Mouse (Mus musculus) bone marrow macrophage, adult 2 months (primary cell): ENCODE data around the gene Fam160a1. TPM values are rescaled to one million over a fixed set of nuclear protein-coding genes. Genes with fewer than 3 reads are reported as not detected.

Source experiments
- H3K27ac ChIP-seq: 2 replicates; pipeline ENCODE4 v1.5.1; 2012; ENCODE audit warnings: low read depth, low read length; ENCODE audit not compliant: insufficient read depth
- H3K4me1 ChIP-seq: 2 replicates; pipeline ENCODE4 v1.6.1; 2012; ENCODE audit warnings: low read length; ENCODE audit not compliant: control insufficient read depth, insufficient read depth
- H3K4me3 ChIP-seq: 2 replicates; pipeline ENCODE4 v1.5.1; 2012; ENCODE audit warnings: mild to moderate bottlenecking, low read length, moderate library complexity; ENCODE audit not compliant: insufficient read depth
- CTCF ChIP-seq: IDR thresholded peaks from 2 replicates; pipeline ENCODE4 v1.5.1; 2012; ENCODE audit warnings: low read depth, mild to moderate bottlenecking, low read length, moderate library complexity
- POLR2A ChIP-seq: IDR thresholded peaks from 2 replicates; pipeline ENCODE4 v1.6.1; 2012; ENCODE audit warnings: mild to moderate bottlenecking, low read depth, low read length, borderline replicate concordance
- polyA plus RNA-seq: library from polyadenylated mRNA; stranded (reverse); fragments of >200 nt; gene quantifications from 2 replicates; pipeline ENCODE4 v1.2.4, GENCODE M21; 2012; ENCODE audit not compliant: missing spikeins, insufficient read depth, insufficient read length

The Fam160a1 gene
- polyA plus RNA-seq, 1 experiment = not detected

DNA sequence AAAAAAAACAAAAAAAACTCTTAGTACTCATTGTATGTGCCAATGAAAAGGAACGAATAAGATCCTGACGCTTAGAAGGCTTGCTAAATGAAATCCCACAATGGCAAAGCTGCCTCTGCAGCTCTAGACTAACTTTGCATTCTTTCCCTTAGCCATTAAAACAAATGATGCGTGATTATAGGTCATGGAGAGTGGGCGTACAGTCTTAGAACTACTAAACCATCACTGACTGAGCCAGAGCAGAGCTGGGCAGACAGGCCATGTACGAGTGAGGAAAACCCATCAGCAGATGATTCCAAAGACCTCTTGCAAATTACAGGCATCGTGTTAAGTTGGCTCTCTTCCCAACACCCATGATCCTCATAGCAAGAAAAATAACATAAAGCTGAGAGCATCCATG lies 10.7 kb upstream of the Fam160a1 start:
- TF ChIP-seq POLR2A (no peak), CTCF (no peak)
- Histone ChIP-seq H3K27ac (no peak overlapping the region), H3K4me3 (no peak overlapping the region), H3K4me1 (no peaks in the 10 kb centered on the region)

DNA sequence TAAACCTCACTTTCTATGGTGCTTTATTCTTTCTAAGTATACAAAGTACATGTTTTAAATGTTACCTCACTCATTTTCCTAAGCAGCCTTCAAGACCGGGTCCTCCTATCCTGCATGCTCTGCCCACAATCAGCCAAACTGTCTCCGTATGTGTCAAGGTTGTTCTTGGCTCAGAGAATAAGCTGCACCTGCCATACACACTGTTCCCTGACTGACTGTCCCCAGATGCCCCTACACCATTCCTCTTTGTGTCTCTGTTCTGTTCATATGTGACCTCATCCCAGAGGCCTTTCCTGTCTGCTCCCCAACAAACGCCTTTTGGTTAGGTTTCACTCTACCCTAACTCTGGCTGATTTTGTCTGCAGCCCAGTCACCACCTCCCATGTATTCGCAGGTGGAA lies 10.2 kb upstream of the Fam160a1 start:
- H3K27ac ChIP-seq = no peak overlapping the region
- TF ChIP-seq CTCF = no peak
- no peak for TF ChIP-seq POLR2A
- no peaks in the 10 kb centered on the region for H3K4me1 ChIP-seq
- no peak overlapping the region for H3K4me3 ChIP-seq

DNA sequence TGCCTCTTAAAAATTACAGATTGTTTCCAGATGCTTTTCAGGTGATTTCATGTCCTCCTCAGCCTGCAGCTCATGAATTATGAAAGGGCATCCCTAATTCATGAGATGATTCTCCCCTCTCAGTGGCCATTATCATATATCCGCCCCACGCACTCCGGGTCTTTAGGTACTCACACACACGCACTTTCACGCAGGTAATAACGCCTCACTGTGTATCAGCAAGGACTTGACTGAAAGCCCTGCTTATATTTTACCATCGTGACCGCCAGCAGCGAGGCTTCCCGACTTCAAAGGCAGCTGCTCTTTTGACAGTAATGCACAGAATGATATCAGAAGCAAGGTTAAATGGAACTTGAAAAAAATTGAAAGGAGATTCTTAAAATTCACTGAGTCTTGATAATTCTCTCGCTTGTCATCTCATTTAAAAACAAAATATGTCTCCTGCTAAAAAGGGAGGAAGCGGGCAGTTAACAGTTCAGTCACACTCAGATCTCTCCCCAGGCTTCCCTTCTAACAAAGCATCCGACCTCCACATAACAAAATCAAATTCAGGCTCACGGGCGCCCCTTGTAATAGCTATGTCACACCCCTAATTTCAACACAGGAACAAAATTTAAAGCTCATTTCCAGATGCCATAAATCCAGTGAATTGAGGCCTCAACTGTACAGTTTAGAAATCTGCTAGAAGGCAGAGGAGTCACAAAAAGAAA lies 3.9 kb upstream of the Fam160a1 start:
- H3K27ac ChIP-seq = no peak overlapping the region
- no peaks in the 10 kb centered on the region for H3K4me1 ChIP-seq
- H3K4me3 ChIP-seq = no peak overlapping the region
- no peak for TF ChIP-seq POLR2A
- TF ChIP-seq CTCF = no peak

DNA sequence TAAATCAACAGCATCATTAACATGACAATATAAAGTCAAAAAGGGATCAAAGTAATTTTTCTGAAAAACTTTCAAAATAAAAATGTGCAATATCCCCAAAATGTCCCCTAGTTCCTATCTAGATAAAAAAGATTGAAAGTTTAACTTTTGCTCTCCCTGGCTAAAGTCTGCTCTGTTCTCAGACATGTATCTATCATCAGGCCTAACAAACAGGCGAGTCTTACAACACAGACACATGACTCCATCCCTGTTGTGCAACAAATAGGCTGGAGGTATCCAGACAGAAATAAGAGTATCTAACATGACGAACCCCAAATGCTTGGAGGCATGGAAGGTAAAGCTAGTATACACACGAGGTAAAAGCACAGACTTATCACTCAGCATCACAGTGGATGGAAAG lies 2.2 kb upstream of the Fam160a1 start:
- Histone ChIP-seq H3K4me3 (no peak overlapping the region), H3K27ac (no peak overlapping the region), H3K4me1 (no peaks in the 10 kb centered on the region)
- TF ChIP-seq CTCF (no peak), POLR2A (no peak)

DNA sequence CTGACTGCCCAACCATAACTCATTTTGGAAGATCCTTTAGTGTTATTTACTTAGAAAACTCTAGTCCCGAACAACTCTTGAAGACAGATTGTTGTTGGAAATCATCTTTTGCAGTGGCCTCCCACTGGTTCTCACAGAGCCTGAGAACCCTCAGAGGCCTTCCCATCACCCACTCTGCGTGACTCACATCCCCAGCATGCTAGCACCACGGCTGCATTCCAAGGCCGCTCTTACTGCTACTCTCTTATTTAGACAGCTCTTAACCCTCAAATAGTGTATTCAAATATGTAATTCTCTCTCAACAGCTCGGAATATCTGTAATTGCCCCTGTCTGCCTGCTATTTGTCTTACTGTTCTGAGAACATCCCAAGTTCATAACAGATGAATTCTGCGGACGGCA lies 2.9 kb downstream of the Fam160a1 start:
- H3K4me1 ChIP-seq = no peaks in the 10 kb centered on the region
- H3K4me3 ChIP-seq = no peak overlapping the region
- H3K27ac ChIP-seq = no peak overlapping the region
- TF ChIP-seq POLR2A (no peak), CTCF (no peak)

DNA sequence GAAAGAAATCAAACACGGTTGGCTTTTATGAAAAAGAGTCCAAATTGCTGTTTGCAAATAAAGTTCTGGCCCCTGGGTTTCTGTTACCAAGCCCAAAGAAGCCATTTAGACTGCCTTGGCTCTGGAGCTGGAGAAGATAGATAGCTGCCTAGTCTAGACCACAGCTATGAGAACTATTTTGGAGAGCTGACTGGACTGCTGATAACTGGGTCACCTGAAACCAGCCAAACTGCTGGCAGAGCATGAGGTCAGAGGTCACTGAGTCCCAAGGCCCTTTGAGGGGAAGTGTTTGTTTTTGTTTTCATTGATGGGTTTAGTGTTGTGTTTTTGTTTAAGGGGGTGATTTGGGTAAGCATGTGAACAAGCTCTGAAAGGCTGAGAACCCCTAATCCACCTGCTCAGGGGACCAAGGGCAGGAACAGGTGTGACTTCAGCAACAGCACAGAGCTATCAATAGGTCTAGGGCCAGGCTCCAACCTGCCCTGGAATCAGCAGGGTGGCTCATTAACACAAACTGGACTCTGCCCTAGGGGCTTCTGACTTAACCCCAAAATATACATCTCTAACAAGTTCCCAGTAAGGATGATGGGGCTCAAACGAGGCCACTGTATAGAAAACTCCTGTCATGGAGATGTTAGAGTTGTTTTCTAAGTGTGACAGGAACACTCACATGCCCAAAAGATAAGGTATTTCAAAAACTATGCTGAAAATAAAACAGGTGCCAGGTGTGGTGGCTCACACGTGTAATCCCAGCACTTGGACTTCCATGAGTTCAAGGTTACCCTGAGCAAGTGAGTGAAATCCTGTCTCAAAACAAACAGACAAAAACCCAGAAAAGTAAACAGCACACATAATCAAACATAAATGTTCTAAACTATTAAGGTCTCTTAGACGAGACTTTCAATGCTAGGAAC lies 3.7 kb downstream of the Fam160a1 start:
- Histone ChIP-seq H3K4me1 (no peaks in the 10 kb centered on the region), H3K27ac (no peak overlapping the region), H3K4me3 (no peak overlapping the region)
- no peak for TF ChIP-seq POLR2A
- no peak for TF ChIP-seq CTCF

DNA sequence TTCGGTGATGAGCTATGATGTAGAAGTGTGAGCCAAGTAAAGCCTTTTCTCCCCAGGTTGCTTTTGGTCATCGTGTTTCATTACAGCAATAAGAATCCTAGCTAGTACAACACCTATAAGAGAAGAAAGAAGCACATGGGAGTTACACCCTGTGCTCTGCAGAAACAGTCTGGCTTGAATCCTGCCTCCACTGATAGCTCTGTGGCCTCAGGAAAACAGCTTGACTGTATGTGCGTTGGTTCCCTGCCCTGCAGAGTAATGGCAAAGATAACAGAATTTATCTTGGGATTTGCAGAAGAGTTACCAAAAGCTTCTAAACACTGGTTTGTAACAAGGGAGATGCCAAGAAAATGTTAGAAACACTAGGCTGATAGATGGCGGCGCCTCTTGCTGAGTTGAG lies 5.1 kb downstream of the Fam160a1 start:
- Histone ChIP-seq H3K27ac (no peak overlapping the region), H3K4me3 (no peak overlapping the region)
- no peak for TF ChIP-seq CTCF
- TF ChIP-seq POLR2A = no peak

DNA sequence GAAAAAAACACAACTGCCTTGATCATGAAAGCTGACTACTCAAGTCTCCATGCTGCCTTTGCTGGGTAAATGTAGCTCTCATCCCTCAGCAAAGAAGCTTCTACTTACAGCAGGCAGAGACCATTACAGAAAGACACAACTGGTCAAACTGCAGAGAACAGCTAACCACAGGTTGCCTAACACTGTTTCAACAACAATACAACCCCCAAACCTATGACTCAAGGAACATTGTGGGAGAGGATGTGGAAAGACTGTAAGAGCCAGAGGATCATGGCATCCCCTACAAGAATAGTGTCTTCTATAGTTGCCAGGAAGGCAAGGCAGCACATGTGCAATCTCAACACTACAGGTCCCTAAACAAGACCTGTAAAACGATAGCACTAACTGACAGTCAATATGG lies 23.9 kb downstream of the Fam160a1 start:
- no peak overlapping the region for H3K27ac ChIP-seq

More for the DNA sequence above, 5.1 kb downstream of the Fam160a1 start:
- H3K4me1 ChIP-seq = no peaks in the 10 kb centered on the region

DNA sequence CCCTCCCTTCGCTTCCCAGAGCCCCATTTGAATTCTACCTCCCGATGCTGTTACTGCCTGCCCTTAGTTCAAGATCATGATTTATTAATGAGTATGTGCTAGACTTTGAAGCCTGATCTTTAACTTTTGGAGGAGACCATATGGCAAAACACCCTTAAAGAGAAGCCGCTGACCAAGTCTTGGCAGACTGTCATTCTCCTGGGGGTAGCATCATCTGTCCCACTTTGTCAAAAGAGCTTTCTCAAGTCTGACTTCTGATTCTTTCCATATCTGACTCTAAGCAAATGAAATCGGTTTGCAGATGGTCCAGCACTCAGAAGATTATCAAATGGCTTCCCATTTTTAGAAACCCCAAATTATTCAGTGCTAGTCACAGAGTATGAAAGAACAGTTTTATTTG lies 27.3 kb downstream of the Fam160a1 start:
- TF ChIP-seq CTCF (no peak), POLR2A (no peak)
- H3K4me1 ChIP-seq = no peaks in the 10 kb centered on the region
- H3K27ac ChIP-seq = no peak overlapping the region
- H3K4me3 ChIP-seq = no peak overlapping the region

More for the DNA sequence above, 23.9 kb downstream of the Fam160a1 start:
- Histone ChIP-seq H3K4me1 (no peaks in the 10 kb centered on the region), H3K4me3 (no peak overlapping the region)
- no peak for TF ChIP-seq POLR2A
- no peak for TF ChIP-seq CTCF

DNA sequence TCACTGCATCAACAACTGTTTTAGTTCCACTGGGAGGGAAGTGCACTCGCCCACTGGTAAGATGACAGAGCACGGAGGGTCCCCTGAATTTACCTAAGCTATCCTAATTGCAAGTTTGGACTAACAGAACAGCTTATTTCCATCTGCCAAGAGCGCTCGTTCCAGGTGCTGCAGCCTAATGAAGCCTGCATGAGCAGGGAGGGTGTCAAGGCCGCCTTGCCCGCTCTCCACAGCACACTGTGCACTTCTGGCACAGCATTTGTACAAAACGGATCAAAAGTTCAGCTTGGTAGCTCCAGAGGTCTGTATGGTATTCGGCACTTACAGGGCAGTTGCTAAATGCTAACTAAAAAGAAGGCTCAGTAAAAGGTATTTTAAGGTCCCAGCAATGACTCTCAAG lies 30.6 kb downstream of the Fam160a1 start:
- TF ChIP-seq POLR2A (no peak), CTCF (no peak)
- H3K4me3 ChIP-seq = no peak overlapping the region
- no peaks in the 10 kb centered on the region for H3K4me1 ChIP-seq
- H3K27ac ChIP-seq = no peak overlapping the region

DNA sequence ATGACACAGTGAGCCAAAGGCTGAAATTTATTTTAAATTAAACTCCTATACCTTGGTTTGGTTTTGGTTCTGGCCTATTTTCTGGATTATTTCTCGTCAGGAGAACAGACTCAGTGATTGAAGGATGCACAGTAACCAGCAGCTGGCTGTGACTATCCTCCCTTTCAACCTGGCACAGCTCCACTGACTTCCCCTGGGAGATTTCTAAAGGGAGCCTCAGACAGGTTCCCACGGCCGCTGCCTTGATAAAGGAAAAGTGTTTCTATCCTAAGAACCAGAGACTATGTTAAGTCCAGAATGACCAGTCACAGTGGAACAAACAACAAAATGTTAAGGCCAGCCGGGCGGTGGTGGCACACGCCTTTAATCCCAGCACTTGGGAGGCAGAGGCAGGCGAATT lies 36.2 kb downstream of the Fam160a1 start:
- Histone ChIP-seq H3K4me1 (no peaks in the 10 kb centered on the region), H3K4me3 (no peak overlapping the region), H3K27ac (no peak overlapping the region)
- TF ChIP-seq CTCF (no peak), POLR2A (no peak)
